Mouse (Mus musculus): ENCODE results near the gene Dlk2.

The Dlk2 gene

DNA sequence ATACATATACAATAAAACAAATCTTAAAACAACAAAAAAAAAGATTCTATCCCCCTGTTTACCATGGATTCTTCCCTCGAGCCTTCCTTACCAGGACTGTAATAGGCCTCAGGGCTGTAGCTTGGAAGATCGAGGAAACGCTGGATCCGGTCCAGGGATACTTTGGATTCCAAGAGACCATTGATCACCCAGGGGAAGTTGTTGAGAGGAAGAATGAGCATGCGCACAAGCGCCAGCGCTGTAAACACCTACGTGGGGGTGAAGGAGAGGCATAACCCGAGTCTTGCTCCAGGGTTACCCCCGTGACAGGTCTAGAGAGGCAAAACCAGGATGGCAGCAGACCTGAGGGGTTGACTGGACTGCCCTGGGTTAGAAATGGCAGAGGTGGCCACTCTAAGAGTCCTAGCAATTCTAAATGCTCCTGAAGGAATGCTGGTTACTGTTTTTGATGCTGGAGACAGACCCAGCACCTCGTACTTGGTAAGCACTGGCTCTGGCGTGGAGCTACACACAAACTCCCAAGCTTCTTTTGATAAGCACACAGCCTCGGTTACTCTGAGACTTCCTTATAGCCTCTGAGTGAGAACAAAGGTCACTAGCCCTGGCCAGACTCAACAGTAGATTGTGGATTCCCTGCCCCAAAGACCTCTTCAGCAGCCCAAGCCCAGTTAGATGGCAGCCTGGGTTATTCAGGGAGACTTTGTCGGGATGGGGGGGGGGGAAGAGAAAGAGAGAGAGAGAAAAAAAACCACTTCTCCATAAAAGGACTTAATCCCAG lies 25.0 kb downstream of the Dlk2 start:
- no peak for DNase-seq

DNA sequence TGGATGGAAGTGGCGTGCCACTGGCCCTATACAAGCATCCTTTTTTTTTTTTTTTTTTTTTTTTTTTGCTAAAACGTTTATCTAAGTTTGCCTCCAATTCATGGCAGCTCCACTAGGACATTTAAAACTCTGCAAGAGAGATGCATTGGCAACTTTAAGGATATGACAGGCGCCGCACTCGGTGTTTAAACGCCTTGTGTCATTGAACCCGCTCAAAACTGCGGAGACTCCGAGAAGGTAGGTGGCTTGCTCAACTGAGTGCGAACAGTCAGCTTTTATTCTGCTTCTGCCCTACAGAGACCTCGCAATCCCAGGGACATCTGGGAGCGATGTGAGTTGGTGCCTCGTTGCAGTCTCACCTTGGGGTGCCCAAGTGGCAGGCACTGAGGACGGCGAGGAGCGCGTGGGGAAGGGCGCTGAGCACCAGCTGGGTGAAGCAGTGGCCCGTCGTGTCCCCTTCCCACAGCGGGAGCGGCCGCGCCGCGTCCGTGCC lies 30.2 kb downstream of the Dlk2 start:
- no peak for DNase-seq

DNA sequence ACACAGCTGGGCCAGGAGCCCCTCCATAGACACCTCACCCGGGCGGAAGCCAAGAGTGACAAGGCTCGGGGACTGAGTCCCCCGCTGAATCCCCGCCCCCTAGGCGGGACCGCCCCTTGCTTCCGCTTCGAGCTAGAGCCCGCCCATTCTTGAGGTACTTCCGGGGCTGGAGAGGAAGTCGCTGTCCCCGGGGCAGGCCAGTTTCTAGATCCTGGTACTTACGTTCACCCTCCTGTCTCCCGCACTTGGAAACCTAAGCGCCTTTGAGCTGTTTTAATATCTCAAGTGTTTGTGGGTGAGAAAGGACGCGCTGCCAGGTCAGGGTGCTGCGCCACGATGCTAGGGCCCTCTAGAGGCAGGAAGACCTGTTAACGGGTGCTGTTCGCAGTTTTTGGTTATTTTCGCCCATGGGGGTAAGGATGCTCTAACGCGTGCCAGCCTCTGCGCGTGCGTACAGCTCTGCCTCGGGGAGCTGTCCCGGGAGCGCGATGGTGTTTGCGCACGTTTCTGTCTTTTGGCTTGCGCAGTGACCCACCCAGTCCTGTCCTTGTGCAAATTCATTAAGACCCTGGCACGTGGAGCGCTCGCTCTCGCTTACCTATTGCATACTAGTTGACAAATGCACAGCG lies 30.8 kb downstream of the Dlk2 start, which contains the start of gene Abcc10:
TSS of gene Abcc10 (minus strand) at position 447 of the 629 bp plus-strand sequence.
- DNase-seq = peak; percentile 95

DNA sequence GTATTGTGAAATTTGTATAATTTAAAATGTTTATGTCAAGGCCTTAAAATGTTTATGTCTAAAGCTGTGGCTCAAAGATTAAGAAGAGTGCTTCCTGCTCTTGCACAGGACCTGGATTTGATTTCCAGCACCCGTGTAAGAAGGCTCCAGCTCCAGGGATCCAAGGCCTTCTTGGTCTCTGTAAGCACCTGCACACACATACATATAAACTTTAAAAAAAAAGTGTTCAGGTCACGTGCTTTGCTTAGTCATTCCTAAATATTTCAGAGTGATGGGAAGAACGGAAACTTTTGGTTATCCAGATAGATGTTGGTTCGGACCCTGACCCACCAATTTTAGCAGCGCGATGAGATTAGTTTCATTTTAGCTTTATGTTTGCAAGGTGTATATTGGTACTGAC lies 31.5 kb downstream of the Dlk2 start:
- no peak for DNase-seq

DNA sequence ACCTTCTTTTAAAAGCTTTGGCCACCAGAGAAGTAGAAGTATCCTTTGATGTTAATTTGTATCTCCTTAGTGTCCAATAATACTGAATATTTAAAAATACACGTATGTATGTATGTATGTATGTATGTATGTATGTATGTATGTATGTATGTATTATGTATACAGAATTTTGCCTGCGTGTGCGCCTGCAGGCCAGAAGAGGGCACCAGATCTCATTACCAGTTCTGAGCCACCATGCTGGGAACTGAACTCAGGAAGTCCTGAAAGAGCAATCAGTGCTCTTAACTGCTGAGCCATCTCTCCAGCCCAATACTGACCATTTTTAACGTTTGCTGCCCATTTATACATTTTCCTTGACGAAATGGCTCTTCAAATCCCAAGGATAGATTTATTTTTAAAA lies 39.3 kb downstream of the Dlk2 start:
- DNase-seq = no peak

DNA sequence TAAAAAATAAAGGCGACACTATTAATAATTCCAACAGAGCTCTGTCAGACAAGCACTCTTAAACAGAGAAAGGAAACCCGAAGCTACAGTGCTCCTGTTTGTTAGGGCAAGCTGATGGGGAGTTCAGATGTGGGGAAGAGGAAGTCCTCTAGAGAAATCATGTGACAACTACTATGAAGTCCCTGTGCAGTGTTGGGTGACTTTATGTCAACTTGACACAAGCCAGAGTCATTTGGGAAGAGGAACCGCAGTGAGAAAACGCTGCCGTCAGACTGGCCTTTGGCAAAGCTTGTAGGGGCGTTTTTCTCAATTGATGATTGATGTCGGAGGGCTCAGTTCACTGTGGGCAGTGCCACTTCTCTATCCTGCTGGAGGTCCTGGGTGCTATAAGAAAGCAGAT lies 44.0 kb downstream of the Dlk2 start:
- DNase-seq = peak; percentile 9

DNA sequence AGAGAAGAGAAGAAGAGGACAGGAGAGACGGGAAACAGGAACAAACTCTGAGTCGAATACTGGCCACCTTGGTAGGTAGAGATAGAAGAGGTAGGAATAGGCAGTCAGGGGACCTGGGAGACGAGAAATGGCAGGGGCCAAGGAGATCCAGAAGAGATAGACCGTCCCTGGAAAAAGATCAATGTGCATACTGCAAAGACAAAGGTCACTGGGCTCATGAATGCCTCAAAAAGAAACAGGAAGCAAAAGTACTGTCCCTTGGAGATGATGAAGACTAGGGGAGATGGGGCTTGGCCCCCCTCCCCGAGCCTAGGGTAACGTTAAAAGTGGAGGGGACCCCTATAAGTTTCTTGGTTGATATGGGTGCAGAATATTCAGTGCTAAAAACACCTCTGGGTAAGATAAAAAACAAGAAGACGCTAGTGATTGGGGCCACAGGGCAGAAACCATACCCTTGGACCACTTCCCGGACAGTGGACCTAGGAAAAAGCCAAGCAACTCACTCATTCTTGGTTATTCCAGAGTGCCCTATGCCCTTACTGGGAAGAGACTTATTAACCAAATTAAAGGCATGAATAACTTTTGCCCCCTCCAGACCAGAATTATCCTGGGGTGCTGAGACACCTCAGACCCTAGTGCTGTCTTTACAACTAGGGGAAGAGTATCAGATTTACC lies 53.9 kb downstream of the Dlk2 start:
- no peak for DNase-seq
